Mouse (Mus musculus) CH12.LX (cell line): ENCODE results near the gene Boc.

Source experiments
- BHLHE40 ChIP-seq: IDR thresholded peaks from 2 replicates; pipeline ENCODE4 v1.6.1; 2011; ENCODE audit warnings: mild to moderate bottlenecking, low read depth, low read length, improper control_type of control experiment
- CHD1 ChIP-seq: IDR thresholded peaks from 2 replicates; pipeline ENCODE4 v1.6.1; 2012; ENCODE audit warnings: low read depth, low read length, improper control_type of control experiment, inconsistent platforms
- CTCF ChIP-seq, 2 experiments: IDR thresholded peaks in 1 of 2; conservative IDR thresholded peaks in 1 of 2; 2 replicates each; pipeline ENCODE4 v1.5.1; 2011 to 2012; ENCODE audit warnings: low read depth in 2 of 2, low read length in 2 of 2, improper control_type of control experiment in 1 of 2, inconsistent platforms in 1 of 2, mild to moderate bottlenecking in 1 of 2, moderate library complexity in 1 of 2
- ELF1 ChIP-seq: IDR thresholded peaks from 2 replicates; pipeline ENCODE4 v1.6.1; 2014; ENCODE audit warnings: low read depth, mild to moderate bottlenecking, inconsistent platforms, low read length, improper control_type of control experiment
- EP300 ChIP-seq: IDR thresholded peaks from 2 replicates; pipeline ENCODE4 v1.6.1; 2011; ENCODE audit warnings: low read length, improper control_type of control experiment
- GABPA ChIP-seq: IDR thresholded peaks from 2 replicates; pipeline ENCODE4 v1.6.1; 2012; ENCODE audit warnings: low read depth, low read length, improper control_type of control experiment, inconsistent platforms; ENCODE audit not compliant: insufficient replicate concordance
- JUND ChIP-seq: conservative IDR thresholded peaks from 2 replicates; pipeline ENCODE4 v1.6.1; 2011; ENCODE audit warnings: low read depth, low read length, improper control_type of control experiment
- MAFK ChIP-seq: IDR thresholded peaks from 2 replicates; pipeline ENCODE4 v1.6.1; 2011; ENCODE audit warnings: low read length, improper control_type of control experiment; ENCODE audit not compliant: insufficient replicate concordance
- MAX ChIP-seq: IDR thresholded peaks from 2 replicates; pipeline ENCODE4 v1.6.1; 2011; ENCODE audit warnings: low read length, improper control_type of control experiment
- POLR2A ChIP-seq: IDR thresholded peaks from 2 replicates; pipeline ENCODE4 v1.6.1; 2011; ENCODE audit warnings: low read depth, mild to moderate bottlenecking, improper control_type of control experiment, low read length
- RAD21 ChIP-seq: IDR thresholded peaks from 2 replicates; pipeline ENCODE4 v1.6.1; 2011; ENCODE audit warnings: low read depth, mild to moderate bottlenecking, low read length, improper control_type of control experiment, moderate library complexity
- UBTF ChIP-seq: IDR thresholded peaks from 2 replicates; pipeline ENCODE4 v1.6.1; 2012; ENCODE audit warnings: low read depth, mild to moderate bottlenecking, inconsistent platforms, low read length, improper control_type of control experiment, moderate library complexity
- ZKSCAN1 ChIP-seq: IDR thresholded peaks from 2 replicates; pipeline ENCODE4 v1.6.1; 2012; ENCODE audit warnings: low read depth, inconsistent platforms, low read length, improper control_type of control experiment, borderline replicate concordance

DNA sequence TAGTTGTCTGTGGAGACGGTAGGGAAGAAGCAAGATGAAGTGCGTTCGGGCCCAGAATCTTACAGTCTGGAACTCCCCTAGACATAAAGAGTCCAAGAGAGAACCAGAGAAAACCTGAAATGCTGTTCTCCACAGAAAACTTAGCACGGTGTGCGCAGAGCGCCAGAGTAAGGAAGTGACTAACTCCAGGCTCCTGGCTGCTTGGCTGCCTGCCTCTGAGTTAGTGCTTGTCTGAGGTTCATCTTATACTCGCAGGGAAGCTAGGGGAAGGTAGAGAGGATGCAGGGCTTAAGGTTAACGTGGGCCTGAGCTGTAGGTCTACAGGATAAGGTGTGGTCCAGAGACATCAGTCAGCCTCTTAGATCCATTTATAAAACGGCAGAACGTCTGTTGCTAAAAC, 56.9 kb downstream of the Boc start:
- TF ChIP-seq POLR2A (no peak), GABPA (no peak), ZKSCAN1 (no peak), EP300 (no peak), MAFK (no peak), BHLHE40 (no peak), RAD21 (no peak), CTCF (conservative IDR thresholded peaks at IDR 0.05 in 1 of 2, IDR thresholded peaks at IDR 0.05 in 1 of 2; ENCODE audit: low read depth in 2 of 2, low read length in 2 of 2) (no peak), JUND (no peak), UBTF (no peak), MAX (no peak), ELF1 (no peak), CHD1 (no peak)
